Mouse (Mus musculus) left cerebral cortex, postnatal 4 days (tissue): ENCODE measurements at regions not wholly inside any gene's neighbourhood (a gene's known extent, or its start where the extent isn't known, plus 50 kb on each side); places are given as distances from the start of the nearest gene placed in this dataset.
A peak's percentile ranks its signal among the peaks of the same experiment; 100 is the strongest.

Experiments used
- DNase-seq: peaks from one replicate; pipeline ENCODE4 v3.0.0-alpha.2; 2022
- intact Hi-C: fragments of 180-260 bp; cut with DNase I; formaldehyde crosslinking; loops from one replicate; pipeline ENCODE4 v1.15.1; 2025

GRCm38 (mm10) chr17:52064618-52065017 is 231.5 kb upstream of the Satb1 start:
- no peak for DNase-seq
- intact Hi-C loops = no loop called here

GRCm38 (mm10) chr17:52063121-52063520 is 230.0 kb upstream of the Satb1 start:
- intact Hi-C loops = no loop called here
- DNase-seq = no peak

GRCm38 (mm10) chr17:52062096-52062665 is 229.1 kb upstream of the Satb1 start:
- intact Hi-C loops = no loop called here
- no peak for DNase-seq

- intact Hi-C loops = no loop called here
- DNase-seq = no peak
These were observed 203.4 kb upstream of the Satb1 start for GRCm38 (mm10) chr17:52036479-52036878.

GRCm38 (mm10) chr17:52031079-52031478 is 198.0 kb upstream of the Satb1 start:
- intact Hi-C loops = no loop called here
- DNase-seq = no peak

- DNase-seq = no peak
- intact Hi-C loops = no loop called here
These were observed 153.8 kb upstream of the Satb1 start for GRCm38 (mm10) chr17:51986920-51987319.

GRCm38 (mm10) chr17:51986212-51986611 is 153.1 kb upstream of the Satb1 start:
- intact Hi-C loops = no loop called here

GRCm38 (mm10) chr17:51979126-51979525 is 146.0 kb upstream of the Satb1 start:
- intact Hi-C loops = no loop called here
- no peak for DNase-seq

More at GRCm38 (mm10) chr17:51986212-51986611, 153.1 kb upstream of the Satb1 start:
- no peak for DNase-seq

- intact Hi-C loops = no loop called here
- DNase-seq = no peak
These were observed 138.4 kb upstream of the Satb1 start for GRCm38 (mm10) chr17:51971444-51971843.

GRCm38 (mm10) chr17:51966573-51967284 is 133.6 kb upstream of the Satb1 start:
- intact Hi-C loops = no loop called here

GRCm38 (mm10) chr17:51962529-51963110 is 129.5 kb upstream of the Satb1 start:
- intact Hi-C loops = no loop called here

More at GRCm38 (mm10) chr17:51966573-51967284, 133.6 kb upstream of the Satb1 start:
- DNase-seq = no peak

GRCm38 (mm10) chr17:51961337-51961736 is 128.2 kb upstream of the Satb1 start:
- intact Hi-C loops = no loop called here
- no peak for DNase-seq

More at GRCm38 (mm10) chr17:51962529-51963110, 129.5 kb upstream of the Satb1 start:
- DNase-seq = no peak

GRCm38 (mm10) chr17:51956275-51956674 is 123.2 kb upstream of the Satb1 start:
- no peak for DNase-seq
- intact Hi-C loops = no loop called here

- intact Hi-C loops = no loop called here
These were observed 104.6 kb upstream of the Satb1 start for GRCm38 (mm10) chr17:51937707-51938106.

GRCm38 (mm10) chr17:51936071-51936470 is 103.0 kb upstream of the Satb1 start:
- intact Hi-C loops = no loop called here
- peak; percentile 32 for DNase-seq

More at GRCm38 (mm10) chr17:51937707-51938106, 104.6 kb upstream of the Satb1 start:
- no peak for DNase-seq

- intact Hi-C loops = no loop called here
- DNase-seq = no peak
These were observed 93.3 kb upstream of the Satb1 start for GRCm38 (mm10) chr17:51926392-51926791.

GRCm38 (mm10) chr17:51907031-51907430 is 73.9 kb upstream of the Satb1 start:
- intact Hi-C loops = no loop called here
- DNase-seq = no peak

GRCm38 (mm10) chr17:51906418-51906817 is 73.3 kb upstream of the Satb1 start:
- DNase-seq = no peak
- intact Hi-C loops = no loop called here

- intact Hi-C loops = no loop called here
- no peak for DNase-seq
These were observed 70.8 kb upstream of the Satb1 start for GRCm38 (mm10) chr17:51903885-51904284.

GRCm38 (mm10) chr17:51899376-51899775 is 66.3 kb upstream of the Satb1 start:
- no peak for DNase-seq
- intact Hi-C loops = no loop called here

GRCm38 (mm10) chr17:51896160-51896559 is 63.1 kb upstream of the Satb1 start:
- no peak for DNase-seq
- intact Hi-C loops = no loop called here

- DNase-seq = no peak
- intact Hi-C loops = no loop called here
These were observed 61.2 kb upstream of the Satb1 start for GRCm38 (mm10) chr17:51894278-51894677.
